Mouse (Mus musculus) heart, embryonic 11.5 days (tissue): ENCODE results near the gene Snip1. TPM values are rescaled to one million over a fixed set of nuclear protein-coding genes. Genes with fewer than 3 reads are reported as not detected.

Experiments used
- ATAC-seq: fragments of 200-750 bp; cut with Nextera tagmentation; replicated peaks from 2 replicates; pipeline ENCODE4 v1.8.0; 2017; ENCODE audit warnings: moderate library complexity; ENCODE audit not compliant: insufficient number of reproducible peaks, low FRiP score, low TSS enrichment
- H3K27ac ChIP-seq: fragments of 300-500 bp; sonication (generic); 2 replicates; pipeline ENCODE4 v1.5.1; 2014; ENCODE audit warnings: mild to moderate bottlenecking, low read depth, low read length
- H3K27me3 ChIP-seq: fragments of 300-500 bp; sonication (generic); 2 replicates; pipeline ENCODE4 v1.6.1; 2014; ENCODE audit warnings: mild to moderate bottlenecking, low read length, mixed read lengths; ENCODE audit not compliant: control insufficient read depth, insufficient read depth
- H3K36me3 ChIP-seq: fragments of 300-500 bp; sonication (generic); 2 replicates; pipeline ENCODE4 v1.6.1; 2014; ENCODE audit warnings: mild to moderate bottlenecking, low read length, moderate library complexity, mixed read lengths; ENCODE audit not compliant: control insufficient read depth, insufficient read depth
- H3K4me1 ChIP-seq: fragments of 300-500 bp; sonication (generic); 2 replicates; pipeline ENCODE4 v1.6.1; 2014; ENCODE audit warnings: low read length; ENCODE audit not compliant: control insufficient read depth, insufficient read depth
- H3K4me2 ChIP-seq: fragments of 300-500 bp; sonication (generic); 2 replicates; pipeline ENCODE4 v1.6.1; 2014; ENCODE audit warnings: mild to moderate bottlenecking, moderate library complexity
- H3K4me3 ChIP-seq: fragments of 300-500 bp; sonication (generic); 2 replicates; pipeline ENCODE4 v1.5.1; 2014; ENCODE audit warnings: low read depth, low read length
- H3K9ac ChIP-seq: fragments of 300-500 bp; sonication (generic); 2 replicates; pipeline ENCODE4 v1.6.1; 2014; ENCODE audit warnings: mild to moderate bottlenecking, low read depth, low read length, moderate library complexity
- H3K9me3 ChIP-seq: fragments of 300-500 bp; sonication (generic); replicated peaks from 2 replicates; pipeline ENCODE4 v1.6.1; 2016; ENCODE audit warnings: low read length; ENCODE audit not compliant: control insufficient read depth
- WGBS: fragments of 180-500 bp; shearing (Covaris S2); extraction: QIAGEN DNeasy Blood & Tissue Kit; methylation state at CpG from one replicate; pipeline ENCODE4 v1.1.7; 2014; ENCODE audit not compliant: insufficient replicate concordance; 5-methylcytosine and 5-hydroxymethylcytosine counted together
- polyA plus RNA-seq: library from polyadenylated mRNA; unstranded; fragments of >200 nt; fragmentation: Nextera tagmentation; extraction: Ambion mirVana; gene quantifications from 2 replicates; pipeline ENCODE4 v1.2.1, GENCODE M21; 2014

Gene Snip1
- polyA plus RNA-seq, 1 experiment from 2014 or later = 20.6 TPM

DNA sequence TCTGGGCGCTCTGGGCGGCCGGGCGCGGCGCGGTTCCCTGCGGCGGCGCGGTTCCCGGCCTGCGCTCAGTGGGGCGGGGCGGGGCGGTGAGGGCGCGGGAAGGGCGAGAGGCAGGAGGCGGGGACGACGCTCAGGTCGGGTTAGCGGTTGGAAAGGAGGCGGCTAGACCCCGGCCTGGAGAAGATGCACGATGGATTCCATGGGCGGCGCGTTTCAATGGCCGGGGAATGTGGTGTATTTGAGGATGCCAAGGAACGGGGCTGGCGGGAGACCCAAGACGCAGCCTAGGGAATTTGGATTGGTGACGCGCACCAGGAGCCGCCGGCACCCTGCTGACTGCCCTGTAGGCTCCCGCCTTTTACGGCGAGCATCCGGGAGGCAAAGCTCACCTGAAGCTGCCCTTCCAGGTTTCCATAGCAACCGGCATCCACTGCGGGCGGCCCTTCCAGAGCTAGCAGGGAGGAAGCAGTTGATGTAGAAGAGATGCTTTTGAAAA lies 18.9 kb downstream of the Snip1 start:
- Histone ChIP-seq H3K4me2 (peak overlapping the region; percentile 81), H3K27me3 (no peaks in the 10 kb centered on the region), H3K27ac (peak overlapping the region; percentile 98), H3K9ac (peak overlapping the region; percentile 93), H3K9me3 (no peaks in the 10 kb centered on the region), H3K4me3 (peak overlapping the region; percentile 87), H3K36me3 (peaks cover 12% of the 10 kb centered on the region), H3K4me1 (peaks cover 5% of the 10 kb centered on the region; the same call in 1 of the 2 replicates)
- WGBS = under 1% methylated on average over 45 of the region's 45 CpGs
- peak; percentile 93 for ATAC-seq

DNA sequence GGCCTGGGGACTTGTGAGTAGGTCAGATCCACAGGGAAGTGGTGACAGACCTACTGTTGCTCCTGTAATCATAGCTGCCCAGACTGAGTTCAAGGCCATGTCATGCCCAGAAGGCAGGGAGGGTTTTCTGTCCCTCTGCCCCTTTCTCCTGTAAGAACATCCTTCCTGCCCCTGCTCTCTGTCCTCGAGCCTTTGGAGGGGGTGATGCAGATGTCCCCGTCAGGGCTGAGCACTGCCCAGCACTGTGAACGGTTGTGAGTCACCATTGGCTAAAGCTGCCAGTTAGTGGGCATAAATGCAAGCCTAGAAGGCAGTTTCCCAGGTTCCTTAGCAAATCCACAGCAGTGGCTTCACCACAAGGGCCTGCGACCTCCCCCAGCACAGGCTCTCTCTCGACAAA lies 26.6 kb downstream of the Snip1 start:
- no peak overlapping the region for H3K27ac ChIP-seq
- peaks cover 25% of the 10 kb centered on the region for H3K36me3 ChIP-seq
- H3K4me3 ChIP-seq = no peak overlapping the region
- ATAC-seq = no peak
- no peaks in the 10 kb centered on the region for H3K27me3 ChIP-seq
- no peak overlapping the region for H3K9ac ChIP-seq
- no peaks in the 10 kb centered on the region for H3K9me3 ChIP-seq
- no peak overlapping the region for H3K4me2 ChIP-seq
- 83% methylated on average over 5 of the region's 5 CpGs for WGBS
- no peaks in the 10 kb centered on the region for H3K4me1 ChIP-seq

DNA sequence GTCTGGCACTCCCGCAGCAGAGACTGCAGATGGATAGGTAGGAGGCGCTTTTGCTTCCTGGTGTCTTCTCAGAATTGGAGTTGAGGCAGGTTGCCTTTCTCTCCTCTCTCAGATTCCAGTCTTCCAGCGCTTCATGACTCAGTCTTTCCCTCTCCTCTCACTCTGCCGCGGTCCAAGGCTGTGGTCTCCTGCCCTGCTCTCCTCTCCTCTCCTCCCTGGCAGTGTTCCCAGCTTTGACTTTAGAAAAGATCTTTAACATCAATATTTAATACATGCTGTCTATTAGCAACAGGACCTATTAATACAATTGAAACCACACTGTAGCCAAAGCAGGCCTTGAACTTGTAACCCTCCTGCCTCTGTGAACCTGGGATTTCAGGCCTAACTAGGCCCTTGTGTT lies 29.6 kb downstream of the Snip1 start:
- no peak for ATAC-seq
- Histone ChIP-seq H3K4me3 (no peak overlapping the region), H3K27me3 (no peaks in the 10 kb centered on the region), H3K9me3 (no peaks in the 10 kb centered on the region), H3K4me2 (no peak overlapping the region), H3K36me3 (peaks cover 11% of the 10 kb centered on the region), H3K9ac (no peak overlapping the region), H3K4me1 (no peaks in the 10 kb centered on the region), H3K27ac (no peak overlapping the region)
- WGBS = 92% methylated on average over 5 of the region's 5 CpGs

DNA sequence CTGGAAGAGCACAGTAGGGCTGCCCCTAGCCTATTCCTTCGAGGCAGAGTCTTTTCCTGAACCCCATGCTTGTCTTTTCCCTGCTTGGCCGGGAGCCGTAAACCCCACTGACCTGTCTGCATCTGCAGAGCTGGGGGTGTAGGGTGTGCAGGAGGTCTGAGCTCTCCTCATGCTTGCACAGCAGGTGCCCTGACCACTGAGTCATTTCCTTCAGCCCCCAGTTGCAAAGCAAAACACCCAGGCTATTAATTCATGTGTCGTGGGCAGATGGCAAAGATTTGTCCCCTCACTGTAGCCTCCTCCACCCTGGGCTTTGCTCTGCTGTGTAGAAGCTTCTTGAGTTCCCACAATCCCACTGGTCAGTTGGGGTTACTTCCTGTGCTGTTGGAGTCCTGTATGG lies 30.9 kb downstream of the Snip1 start:
- WGBS = 80% methylated on average over 4 of the region's 4 CpGs
- peaks cover 6% of the 10 kb centered on the region for H3K36me3 ChIP-seq
- no peak overlapping the region for H3K27ac ChIP-seq

DNA sequence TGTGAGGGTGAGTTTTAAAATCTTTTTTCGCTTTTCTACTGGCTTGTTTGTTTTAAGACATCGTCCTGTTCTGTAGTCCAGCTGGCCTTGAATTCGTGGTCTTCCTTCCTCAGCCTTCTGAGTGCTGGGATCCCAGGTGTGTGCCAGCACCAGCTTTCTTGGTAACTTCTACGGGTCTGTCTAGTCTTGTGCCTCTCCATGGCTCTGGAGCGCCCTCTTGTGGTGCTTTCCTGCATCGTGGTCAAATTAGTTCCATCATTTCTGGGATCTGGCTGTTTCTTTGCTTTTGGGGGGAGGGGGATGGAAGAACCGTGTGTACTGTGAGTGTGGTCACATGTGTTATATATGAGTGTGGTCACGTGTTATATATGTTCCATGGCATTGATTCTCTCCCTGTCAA lies 33.0 kb downstream of the Snip1 start:
- Histone ChIP-seq H3K36me3 (peaks cover 6% of the 10 kb centered on the region; the same call in 1 of the 2 replicates), H3K4me2 (no peak overlapping the region), H3K27me3 (no peaks in the 10 kb centered on the region), H3K4me1 (no peaks in the 10 kb centered on the region), H3K9ac (no peak overlapping the region), H3K27ac (no peak overlapping the region), H3K9me3 (no peaks in the 10 kb centered on the region), H3K4me3 (no peak overlapping the region)
- 0 out of 2 replicates have a peak, but pooled peaks have one; percentile 14 for ATAC-seq
- 8% methylated on average over 8 of the region's 8 CpGs for WGBS

More for the DNA sequence above, 30.9 kb downstream of the Snip1 start:
- Histone ChIP-seq H3K9me3 (no peaks in the 10 kb centered on the region), H3K4me1 (no peaks in the 10 kb centered on the region), H3K27me3 (no peaks in the 10 kb centered on the region), H3K9ac (no peak overlapping the region), H3K4me2 (no peak overlapping the region), H3K4me3 (no peak overlapping the region)
- ATAC-seq = no peak

DNA sequence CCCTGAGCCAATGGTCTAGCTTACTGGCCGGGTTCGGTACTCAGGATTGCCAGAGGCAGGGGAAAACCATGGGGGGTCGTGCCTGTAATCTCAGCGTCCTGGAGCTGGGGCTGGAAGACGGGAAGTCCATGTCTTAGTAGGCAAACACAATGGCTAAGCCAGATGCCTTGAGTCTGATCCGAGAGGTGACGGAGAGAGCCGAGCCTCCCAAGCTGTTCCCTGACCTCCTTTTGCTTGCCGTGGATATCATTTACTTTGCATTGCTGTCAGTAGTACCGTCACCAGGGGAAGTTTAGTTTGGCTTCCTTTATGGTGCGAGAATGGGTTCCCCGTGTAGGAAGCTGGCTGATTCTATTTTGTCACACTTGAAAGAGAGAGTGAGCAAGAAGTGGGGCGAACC lies 34.9 kb downstream of the Snip1 start:
- Histone ChIP-seq H3K9me3 (no peaks in the 10 kb centered on the region), H3K9ac (no peak overlapping the region), H3K4me2 (no peak overlapping the region), H3K27me3 (no peaks in the 10 kb centered on the region), H3K27ac (no peak overlapping the region), H3K4me1 (0 out of 2 replicates have a peak, but pooled peaks cover 6% of the 10 kb centered on the region), H3K36me3 (peaks cover 10% of the 10 kb centered on the region; the same call in 1 of the 2 replicates), H3K4me3 (no peak overlapping the region)
- no peak for ATAC-seq
- 76% methylated on average over 13 of the region's 13 CpGs for WGBS

DNA sequence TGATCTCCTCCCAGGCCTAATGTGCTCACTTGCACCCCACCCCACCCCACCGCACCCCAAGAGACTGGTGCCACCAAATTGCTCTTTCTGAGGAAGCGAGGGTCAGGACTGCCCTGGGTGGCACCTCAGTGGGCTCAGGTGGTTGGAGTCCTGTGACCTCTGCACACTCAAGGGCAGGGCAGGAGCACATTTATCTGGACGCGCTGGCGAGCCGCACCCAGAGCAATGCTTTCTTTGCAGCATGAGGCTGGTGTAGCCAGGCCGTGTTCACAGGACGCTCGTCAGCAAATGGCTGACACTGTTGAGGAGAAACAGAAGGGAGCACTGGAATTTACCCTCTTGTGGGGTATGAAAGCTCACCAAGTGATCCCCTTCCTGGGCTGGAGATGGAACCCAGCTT lies 38.9 kb downstream of the Snip1 start:
- 71% methylated on average over 9 of the region's 9 CpGs for WGBS
- H3K36me3 ChIP-seq = peaks cover 13% of the 10 kb centered on the region
- H3K9me3 ChIP-seq = no peaks in the 10 kb centered on the region
- no peak overlapping the region for H3K9ac ChIP-seq
- no peak overlapping the region for H3K4me3 ChIP-seq
- H3K4me1 ChIP-seq = 0 out of 2 replicates have a peak, but pooled peaks cover 6% of the 10 kb centered on the region
- no peak overlapping the region for H3K4me2 ChIP-seq
- no peaks in the 10 kb centered on the region for H3K27me3 ChIP-seq
- ATAC-seq = no peak
- 0 out of 2 replicates have a peak overlapping the region, but pooled peaks have one; percentile 7 for H3K27ac ChIP-seq

DNA sequence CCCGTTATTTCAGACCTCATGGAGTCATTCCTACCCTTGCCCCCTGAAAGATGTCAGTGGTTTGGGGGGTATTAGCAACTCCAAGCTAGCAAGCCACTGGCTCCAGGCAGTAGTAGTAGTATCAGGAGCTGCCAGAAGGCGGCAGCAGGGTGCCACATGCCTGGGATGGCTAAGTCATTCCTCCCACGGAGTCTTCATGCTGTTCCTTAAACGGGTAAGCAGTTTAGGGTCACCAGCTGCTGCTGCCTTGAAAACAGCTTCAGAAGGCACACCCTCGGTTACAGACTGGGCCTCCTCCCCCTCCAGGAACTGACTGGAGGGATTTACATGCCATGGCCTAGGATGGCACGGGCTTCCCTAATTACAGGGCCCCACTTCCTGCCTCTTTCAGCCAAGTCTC lies 48.2 kb downstream of the Snip1 start:
- H3K4me1 ChIP-seq = peaks cover 9% of the 10 kb centered on the region; the same call in 1 of the 2 replicates
- ATAC-seq = no peak
- H3K4me3 ChIP-seq = no peak overlapping the region
- H3K9ac ChIP-seq = peak overlapping the region; percentile 39
- no peaks in the 10 kb centered on the region for H3K9me3 ChIP-seq
- H3K4me2 ChIP-seq = peak overlapping the region; percentile 20; the same call in 1 of the 2 replicates
- H3K27ac ChIP-seq = no peak overlapping the region
- WGBS = 9% methylated on average over 6 of the region's 6 CpGs
- no peaks in the 10 kb centered on the region for H3K27me3 ChIP-seq
- H3K36me3 ChIP-seq = 0 out of 2 replicates have a peak, but pooled peaks cover 2% of the 10 kb centered on the region

DNA sequence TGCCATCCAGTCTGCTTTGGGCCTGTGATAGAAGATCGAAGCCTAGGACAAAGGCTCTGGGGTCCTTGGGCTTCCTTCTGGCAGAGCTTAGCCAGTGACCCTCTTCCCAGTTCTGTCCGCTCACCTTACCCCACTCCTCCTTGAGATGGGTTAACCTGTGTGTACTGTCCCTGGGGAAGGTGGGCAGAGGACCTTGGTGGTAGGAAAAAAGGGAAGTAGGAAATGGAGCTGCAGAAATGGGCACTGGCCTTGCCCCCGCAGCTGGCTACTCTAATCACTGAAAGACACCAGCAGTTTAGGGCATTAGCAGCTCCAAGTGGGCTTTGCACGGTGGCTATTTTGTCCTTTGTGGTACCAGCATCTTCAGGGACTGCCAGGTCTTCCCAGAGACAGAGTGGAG lies 48.6 kb downstream of the Snip1 start:
- Histone ChIP-seq H3K4me3 (no peak overlapping the region), H3K9me3 (no peaks in the 10 kb centered on the region), H3K27ac (no peak overlapping the region), H3K27me3 (no peaks in the 10 kb centered on the region), H3K4me2 (no peak overlapping the region), H3K36me3 (0 out of 2 replicates have a peak, but pooled peaks cover 2% of the 10 kb centered on the region), H3K9ac (peak overlapping the region; percentile 39), H3K4me1 (peaks cover 9% of the 10 kb centered on the region; the same call in 1 of the 2 replicates)
- 72% methylated on average over 4 of the region's 4 CpGs for WGBS
- no peak for ATAC-seq
